Mouse (Mus musculus): ENCODE results near the gene Urb1.

- TF ChIP-seq MAFK (IDR thresholded peaks at IDR 0.05; ENCODE audit: insufficient read depth, low read depth, low read length), result no peak
- no peak for TF ChIP-seq ZNF384 (IDR thresholded peaks at IDR 0.05; ENCODE audit: low read depth, low read length)
- no peak for TF ChIP-seq HCFC1 (IDR thresholded peaks at IDR 0.05; ENCODE audit: borderline replicate concordance, insufficient read depth, low read length)
Measured at GRCm38 (mm10) chr16:90792500-90792899, 17.7 kb downstream of the Urb1 start.

All from ES-E14 (cell line).